Mouse (Mus musculus) hindbrain, embryonic 12.5 days (tissue): ENCODE results near the gene Fkbp10. TPM values are rescaled to one million over a fixed set of nuclear protein-coding genes. Genes with fewer than 3 reads are reported as not detected.
A peak's percentile ranks its signal among the peaks of the same experiment; 100 is the strongest.

ENCODE experiments used
- ATAC-seq: fragments of 200-750 bp; cut with Nextera tagmentation; 2 replicates; pipeline ENCODE4 v1.8.0; 2017; ENCODE audit warnings: moderate TSS enrichment; ENCODE audit not compliant: low FRiP score
- H3K27ac ChIP-seq: fragments of 300-500 bp; sonication (generic); 2 replicates; pipeline ENCODE4 v1.5.1; 2016; ENCODE audit warnings: mild to moderate bottlenecking
- H3K27me3 ChIP-seq: fragments of 300-500 bp; sonication (generic); 2 replicates; pipeline ENCODE4 v1.6.1; 2016; ENCODE audit warnings: mild to moderate bottlenecking
- H3K36me3 ChIP-seq: fragments of 300-500 bp; sonication (generic); 2 replicates; pipeline ENCODE4 v1.6.1; 2016; ENCODE audit warnings: mild to moderate bottlenecking
- H3K4me1 ChIP-seq: fragments of 300-500 bp; sonication (generic); 2 replicates; pipeline ENCODE4 v1.6.1; 2016
- H3K4me2 ChIP-seq: fragments of 300-500 bp; sonication (generic); replicated peaks from 2 replicates; pipeline ENCODE4 v1.6.1; 2016; ENCODE audit warnings: mild to moderate bottlenecking
- H3K4me3 ChIP-seq: fragments of 300-500 bp; sonication (generic); 2 replicates; pipeline ENCODE4 v1.5.1; 2016; ENCODE audit warnings: mild to moderate bottlenecking
- H3K9ac ChIP-seq: fragments of 300-500 bp; sonication (generic); 2 replicates; pipeline ENCODE4 v1.6.1; 2016; ENCODE audit warnings: mild to moderate bottlenecking, moderate library complexity
- H3K9me3 ChIP-seq: fragments of 300-500 bp; sonication (generic); replicated peaks from 2 replicates; pipeline ENCODE4 v1.6.1; 2016; ENCODE audit warnings: mild to moderate bottlenecking
- WGBS: fragments of 180-500 bp; shearing (Covaris S2); methylation state at CpG from one replicate; pipeline ENCODE4 v1.1.7; 2016; 5-methylcytosine and 5-hydroxymethylcytosine counted together
- microRNA-seq: library from miRNA; unstranded; fragments of <30 nt; microRNA quantifications from one replicate; pipeline ENCODE4, GENCODE M21; 2017
- polyA plus RNA-seq: library from polyadenylated mRNA; unstranded; fragments of >200 nt; fragmentation: Nextera tagmentation; extraction: Ambion mirVana; gene quantifications from 2 replicates; pipeline ENCODE4 v1.2.1, GENCODE M21; 2016

The Fkbp10 gene
- polyA plus RNA-seq, 1 experiment from 2014 or later: 72.5 TPM

GRCm38 (mm10) chr11:100462699-100463098, 47.2 kb downstream of the Fkbp10 start:
- H3K4me2 ChIP-seq: no peak overlapping the region
- no peak overlapping the region for H3K9ac ChIP-seq
- no peak overlapping the region for H3K4me3 ChIP-seq
- no peaks in the 10 kb centered on the region for H3K4me1 ChIP-seq
- peaks cover 29% of the 10 kb centered on the region for H3K36me3 ChIP-seq
- H3K9me3 ChIP-seq: no peaks in the 10 kb centered on the region
- no peak overlapping the region for H3K27ac ChIP-seq
- ATAC-seq: no peak
- 94% methylated on average over 10 of the region's 10 CpGs for WGBS
- H3K27me3 ChIP-seq: no peaks in the 10 kb centered on the region

GRCm38 (mm10) chr11:100465229-100465792, 49.8 kb downstream of the Fkbp10 start:
- H3K4me2 ChIP-seq: no peak overlapping the region
- peaks cover 22% of the 10 kb centered on the region for H3K36me3 ChIP-seq
- H3K4me3 ChIP-seq: no peak overlapping the region
- WGBS: 93% methylated on average over 1 of the region's 1 CpGs
- no peaks in the 10 kb centered on the region for H3K9me3 ChIP-seq
- H3K27me3 ChIP-seq: no peaks in the 10 kb centered on the region
- H3K27ac ChIP-seq: no peak overlapping the region
- H3K9ac ChIP-seq: no peak overlapping the region
- ATAC-seq: no peak
- H3K4me1 ChIP-seq: peaks cover 11% of the 10 kb centered on the region

GRCm38 (mm10) chr11:100465833-100466232, 50.3 kb downstream of the Fkbp10 start:
- no peak for ATAC-seq
- Histone ChIP-seq H3K4me2 (no peak overlapping the region), H3K4me3 (no peak overlapping the region), H3K36me3 (peaks cover 22% of the 10 kb centered on the region), H3K9me3 (no peaks in the 10 kb centered on the region), H3K27me3 (no peaks in the 10 kb centered on the region), H3K27ac (no peak overlapping the region), H3K4me1 (peaks cover 17% of the 10 kb centered on the region), H3K9ac (no peak overlapping the region)
- 88% methylated on average over 1 of the region's 1 CpGs for WGBS

- Histone ChIP-seq H3K36me3 (peaks cover 10% of the 10 kb centered on the region), H3K4me1 (peaks cover 22% of the 10 kb centered on the region), H3K27ac (peak overlapping the region; percentile 90), H3K4me2 (peak overlapping the region; percentile 64), H3K27me3 (no peaks in the 10 kb centered on the region), H3K9ac (peak overlapping the region; percentile 92), H3K9me3 (no peaks in the 10 kb centered on the region), H3K4me3 (peak overlapping the region; percentile 94)
- ATAC-seq: peak; percentile 15; the same call in 1 of the 2 replicates
- WGBS: 5% methylated on average over 30 of the region's 30 CpGs
Observed at GRCm38 (mm10) chr11:100471352-100472196, 56.1 kb downstream of the Fkbp10 start.

GRCm38 (mm10) chr11:100472197-100472934, 56.9 kb downstream of the Fkbp10 start, which contains the start of gene Klhl11:
Gene Klhl11 (minus strand): TSS chr11:100472741.
- peak; percentile 88 for ATAC-seq
- Histone ChIP-seq H3K36me3 (peaks cover 16% of the 10 kb centered on the region), H3K4me3 (peak within 1 kb of the TSS; percentile 94), H3K4me1 (peaks cover 22% of the 10 kb centered on the region), H3K27ac (peak within 1 kb of the TSS; percentile 90), H3K9me3 (no peaks in the 10 kb centered on the region), H3K9ac (peak within 1 kb of the TSS; percentile 92), H3K27me3 (no peaks in the 10 kb centered on the region), H3K4me2 (peak within 1 kb of the TSS; percentile 64)
- WGBS: under 1% methylated on average over 83 of the region's 83 CpGs

GRCm38 (mm10) chr11:100472935-100473295, 57.4 kb downstream of the Fkbp10 start:
- Histone ChIP-seq H3K9ac (no peak overlapping the region), H3K27ac (no peak overlapping the region), H3K4me2 (0 out of 2 replicates have a peak overlapping the region, but pooled peaks have one; percentile 64), H3K4me1 (peaks cover 22% of the 10 kb centered on the region), H3K27me3 (no peaks in the 10 kb centered on the region), H3K9me3 (no peaks in the 10 kb centered on the region), H3K36me3 (peaks cover 22% of the 10 kb centered on the region), H3K4me3 (peak overlapping the region; percentile 94; the same call in 1 of the 2 replicates)
- WGBS: 30% methylated on average over 5 of the region's 5 CpGs
- no peak for ATAC-seq

Small RNA genes lying within 50 kb of the gene (microRNA-seq; reads per million reads assigned to microRNA genes)
- gene Gm27374: not detected

Other genes starting within 250 kb of the Fkbp10 start
- 0.08 TPM in 1 of 2 replicates, not detected in the other for gene Krt9, start 222.5 kb upstream of the Fkbp10 start, polyA plus RNA-seq
- 10.2 and 12.3 TPM in 2 replicates for gene Krt14, start 208.1 kb upstream of the Fkbp10 start, polyA plus RNA-seq
- not detected in 2 replicates for gene Krt16, start 166.8 kb upstream of the Fkbp10 start, polyA plus RNA-seq
- gene Krt17, start 154.7 kb upstream of the Fkbp10 start, polyA plus RNA-seq: 3.1 and 3.2 TPM in 2 replicates
- not detected in 2 replicates for gene Krt42, start 145.8 kb upstream of the Fkbp10 start, polyA plus RNA-seq
- gene Eif1, start 95.8 kb upstream of the Fkbp10 start, polyA plus RNA-seq: 1,343 and 1,447 TPM in 2 replicates
- gene Gast, start 81.3 kb upstream of the Fkbp10 start, polyA plus RNA-seq: 0.89 TPM in 1 of 2 replicates, not detected in the other
- 53.7 and 58.0 TPM in 2 replicates for gene Hap1, start 59.6 kb upstream of the Fkbp10 start, polyA plus RNA-seq
- 64.0 and 64.6 TPM in 2 replicates for gene Jup, start 17.9 kb upstream of the Fkbp10 start, polyA plus RNA-seq
- 34.3 and 35.9 TPM in 2 replicates for gene P3h4, start 861 bp upstream of the Fkbp10 start, polyA plus RNA-seq
- 101 and 112 TPM in 2 replicates for gene Nt5c3b, start 26.1 kb downstream of the Fkbp10 start, polyA plus RNA-seq
- 0.68 and 0.94 TPM in 2 replicates for gene Klhl10, start 26.2 kb downstream of the Fkbp10 start, polyA plus RNA-seq
- 13.7 and 14.8 TPM in 2 replicates for gene Klhl11, start 57.0 kb downstream of the Fkbp10 start, polyA plus RNA-seq
- gene Acly, start 112.3 kb downstream of the Fkbp10 start, polyA plus RNA-seq: 348 and 359 TPM in 2 replicates
- gene Ttc25, start 129.9 kb downstream of the Fkbp10 start, polyA plus RNA-seq: 2.7 and 3.2 TPM in 2 replicates
- 29.1 and 29.2 TPM in 2 replicates for gene Cnp, start 159.2 kb downstream of the Fkbp10 start, polyA plus RNA-seq
- gene Nkiras2, start 203.5 kb downstream of the Fkbp10 start, polyA plus RNA-seq: 101 and 109 TPM in 2 replicates
- 307 and 311 TPM in 2 replicates for gene Dnajc7, start 204.5 kb downstream of the Fkbp10 start, polyA plus RNA-seq